Mouse (Mus musculus): ENCODE measurements at regions not wholly inside any gene's neighbourhood (a gene's known extent, or its start where the extent isn't known, plus 50 kb on each side); places are given as distances from the start of the nearest gene placed in this dataset.

DNA sequence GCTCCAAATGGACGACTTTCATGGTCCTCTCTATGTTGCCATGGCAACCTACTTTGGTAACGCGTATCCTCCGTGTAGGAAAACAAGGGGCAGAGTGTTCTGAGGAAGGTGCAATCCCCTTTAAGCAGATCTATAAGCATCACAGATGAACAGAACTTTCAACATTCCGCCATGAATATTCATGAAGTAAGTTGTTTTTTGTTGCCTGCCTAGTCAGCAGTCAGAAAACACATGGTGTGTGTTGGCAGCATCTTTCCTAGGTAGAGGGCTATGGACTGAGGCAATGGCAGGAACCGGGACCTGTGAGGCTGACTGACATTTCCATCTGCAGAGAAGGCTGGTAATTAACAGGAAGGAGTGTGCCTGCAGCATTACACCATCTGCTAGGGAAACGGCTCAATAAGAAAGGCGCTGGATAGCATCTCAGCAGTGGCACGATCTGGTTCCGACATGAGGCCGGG lies 544.0 kb downstream of the Rnf144a start:
- Histone ChIP-seq H3K27me3 (replicated peaks; ENCODE audit: control insufficient read depth, insufficient read depth, low read length) (no peaks in the 10 kb centered on the region), H3K9ac (ENCODE audit: low read depth, low read length) (no peak overlapping the region; the same call in 1 of the 2 replicates), H3K4me2 (ENCODE audit: low read length) (peak overlapping the region; percentile 36), H3K4me1 (ENCODE audit: control insufficient read depth, insufficient read depth, low read depth, low read length) (peaks cover 8% of the 10 kb centered on the region), H3K4me3 (ENCODE audit: low read length) (no peak overlapping the region), H3K36me3 (ENCODE audit: control insufficient read depth, insufficient read depth, low read length) (no peaks in the 10 kb centered on the region), H3K27ac (ENCODE audit: low read depth, low read length) (peak overlapping the region; percentile 46), H3K9me3 (ENCODE audit: control insufficient read depth, low read length) (no peaks in the 10 kb centered on the region)
- 9% methylated on average over 11 of the region's 11 CpGs for WGBS
- ATAC-seq = peak; percentile 97

DNA sequence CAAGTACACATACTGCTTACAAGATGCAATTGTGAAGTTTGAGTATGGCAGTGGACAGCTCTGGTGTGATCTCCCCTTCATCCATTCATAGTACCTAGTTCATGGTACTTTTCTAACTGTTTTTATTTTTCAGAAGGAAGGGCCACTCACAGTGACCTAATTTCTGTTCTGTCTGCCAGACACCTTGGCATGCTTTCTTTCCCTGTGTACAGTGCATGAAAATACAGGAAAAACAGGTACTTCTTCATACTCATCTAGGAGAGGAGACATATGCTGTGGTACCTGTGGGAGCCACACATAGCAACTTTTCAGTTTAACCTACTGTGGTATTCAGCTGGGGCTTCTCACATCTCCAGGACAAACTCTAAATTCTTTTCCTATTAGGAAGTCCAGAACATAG lies 545.2 kb downstream of the Rnf144a start:
- H3K36me3 ChIP-seq (ENCODE audit: control insufficient read depth, insufficient read depth, low read length) = no peaks in the 10 kb centered on the region
- H3K27me3 ChIP-seq (replicated peaks; ENCODE audit: control insufficient read depth, insufficient read depth, low read length) = no peaks in the 10 kb centered on the region
- H3K4me3 ChIP-seq (ENCODE audit: low read length) = no peak overlapping the region
- no peak overlapping the region for H3K4me2 ChIP-seq (ENCODE audit: low read length)
- peaks cover 8% of the 10 kb centered on the region for H3K4me1 ChIP-seq (ENCODE audit: control insufficient read depth, insufficient read depth, low read depth, low read length)
- no peaks in the 10 kb centered on the region for H3K9me3 ChIP-seq (ENCODE audit: control insufficient read depth, low read length)
- no peak overlapping the region for H3K27ac ChIP-seq (ENCODE audit: low read depth, low read length)
- ATAC-seq = no peak
- no peak overlapping the region for H3K9ac ChIP-seq (ENCODE audit: low read depth, low read length)

DNA sequence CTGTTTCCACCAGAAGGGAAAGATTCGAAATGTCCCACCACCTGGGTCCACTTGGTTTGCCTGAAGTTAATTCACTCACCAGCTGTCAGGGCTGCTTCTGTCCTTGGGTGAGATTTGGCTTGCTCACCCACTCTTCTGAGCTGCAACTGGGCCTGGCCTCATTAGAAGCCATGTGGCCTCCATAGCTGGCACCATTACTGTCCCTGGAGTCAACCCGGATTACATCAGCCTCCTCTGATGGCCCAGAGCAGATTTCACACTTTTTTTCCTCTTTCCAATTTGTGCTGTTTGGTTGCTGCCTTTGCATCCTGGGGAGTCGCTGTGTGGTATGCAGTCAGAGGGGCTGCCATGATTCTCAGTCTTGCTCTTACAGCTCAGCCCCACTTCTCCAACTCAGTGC lies 550.0 kb downstream of the Rnf144a start:
- peak; percentile 91 for ATAC-seq
- no peaks in the 10 kb centered on the region for H3K36me3 ChIP-seq (ENCODE audit: control insufficient read depth, insufficient read depth, low read length)
- H3K9ac ChIP-seq (ENCODE audit: low read depth, low read length) = no peak overlapping the region
- H3K4me3 ChIP-seq (ENCODE audit: low read length) = no peak overlapping the region
- H3K27me3 ChIP-seq (replicated peaks; ENCODE audit: control insufficient read depth, insufficient read depth, low read length) = no peaks in the 10 kb centered on the region
- H3K4me1 ChIP-seq (ENCODE audit: control insufficient read depth, insufficient read depth, low read depth, low read length) = no peaks in the 10 kb centered on the region
- WGBS = 64% methylated on average over 3 of the region's 3 CpGs
- no peak overlapping the region for H3K4me2 ChIP-seq (ENCODE audit: low read length)
- H3K27ac ChIP-seq (ENCODE audit: low read depth, low read length) = no peak overlapping the region
- H3K9me3 ChIP-seq (ENCODE audit: control insufficient read depth, low read length) = no peaks in the 10 kb centered on the region

DNA sequence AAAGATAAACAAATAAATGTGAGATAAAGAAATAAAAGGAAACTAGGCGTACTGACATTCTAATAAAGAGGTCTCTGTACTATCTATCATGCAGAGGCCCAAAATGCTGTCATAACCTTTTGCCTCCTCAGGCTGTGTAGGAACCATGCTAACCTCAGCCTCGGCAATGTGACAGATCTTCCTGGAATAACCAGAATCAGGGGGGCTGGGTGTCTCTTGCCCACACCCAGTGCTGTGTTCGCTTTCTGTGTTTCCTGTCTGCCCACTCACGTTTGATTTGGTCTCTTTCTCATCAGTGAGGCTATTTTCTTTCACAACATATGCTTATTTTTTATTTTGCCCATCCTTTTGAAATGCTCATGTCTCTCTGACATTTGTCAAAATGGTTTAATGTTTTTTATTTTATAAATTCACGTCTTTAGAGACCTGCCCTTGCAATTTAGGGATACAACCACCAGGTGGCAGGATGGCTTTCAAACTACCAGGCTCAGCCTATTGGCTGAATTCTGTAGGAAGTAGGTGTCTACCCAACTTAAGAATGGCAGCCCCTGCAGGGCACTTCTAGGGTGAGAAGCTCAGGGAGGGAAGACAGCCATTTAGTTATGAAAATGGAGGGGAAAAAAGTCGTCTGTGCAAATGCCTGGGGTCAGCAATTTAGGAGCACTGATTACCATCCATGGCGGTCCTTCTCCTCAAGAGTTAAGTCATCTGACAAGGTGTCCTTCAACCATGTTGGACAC lies 550.8 kb downstream of the Rnf144a start:
- H3K9me3 ChIP-seq (ENCODE audit: control insufficient read depth, low read length) = no peaks in the 10 kb centered on the region
- H3K27me3 ChIP-seq (replicated peaks; ENCODE audit: control insufficient read depth, insufficient read depth, low read length) = no peaks in the 10 kb centered on the region
- no peaks in the 10 kb centered on the region for H3K36me3 ChIP-seq (ENCODE audit: control insufficient read depth, insufficient read depth, low read length)
- peak overlapping the region; percentile 39; the same call in 1 of the 2 replicates for H3K27ac ChIP-seq (ENCODE audit: low read depth, low read length)
- H3K9ac ChIP-seq (ENCODE audit: low read depth, low read length) = no peak overlapping the region
- ATAC-seq = no peak
- 74% methylated on average over 7 of the region's 7 CpGs for WGBS
- H3K4me1 ChIP-seq (ENCODE audit: control insufficient read depth, insufficient read depth, low read depth, low read length) = no peaks in the 10 kb centered on the region
- H3K4me3 ChIP-seq (ENCODE audit: low read length) = no peak overlapping the region
- H3K4me2 ChIP-seq (ENCODE audit: low read length) = no peak overlapping the region

DNA sequence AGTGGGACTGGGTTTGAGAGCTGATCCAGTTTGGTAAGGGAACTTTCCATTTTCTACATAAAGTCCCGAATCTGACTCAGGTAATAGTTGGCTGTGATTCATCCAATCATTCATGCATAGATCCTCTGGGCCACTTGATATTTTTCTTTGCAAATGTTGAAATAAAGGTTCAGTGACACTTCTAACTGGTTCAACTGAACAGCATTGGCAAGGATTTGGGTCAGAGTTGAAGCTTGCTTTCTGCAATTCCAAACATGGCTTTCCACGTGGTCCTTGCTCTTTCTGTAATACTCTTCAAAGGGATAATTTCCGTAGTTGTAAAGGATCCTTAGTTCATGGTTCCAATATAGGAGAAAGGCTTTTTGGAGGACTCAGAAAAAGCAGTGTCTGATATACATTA lies 554.0 kb downstream of the Rnf144a start:
- WGBS = 92% methylated on average over 3 of the region's 3 CpGs
- Histone ChIP-seq H3K27me3 (replicated peaks; ENCODE audit: control insufficient read depth, insufficient read depth, low read length) (no peaks in the 10 kb centered on the region), H3K36me3 (ENCODE audit: control insufficient read depth, insufficient read depth, low read length) (no peaks in the 10 kb centered on the region), H3K9me3 (ENCODE audit: control insufficient read depth, low read length) (no peaks in the 10 kb centered on the region), H3K4me2 (ENCODE audit: low read length) (no peak overlapping the region), H3K27ac (ENCODE audit: low read depth, low read length) (no peak overlapping the region), H3K4me1 (ENCODE audit: control insufficient read depth, insufficient read depth, low read depth, low read length) (no peaks in the 10 kb centered on the region), H3K4me3 (ENCODE audit: low read length) (no peak overlapping the region), H3K9ac (ENCODE audit: low read depth, low read length) (no peak overlapping the region)
- no peak for ATAC-seq

DNA sequence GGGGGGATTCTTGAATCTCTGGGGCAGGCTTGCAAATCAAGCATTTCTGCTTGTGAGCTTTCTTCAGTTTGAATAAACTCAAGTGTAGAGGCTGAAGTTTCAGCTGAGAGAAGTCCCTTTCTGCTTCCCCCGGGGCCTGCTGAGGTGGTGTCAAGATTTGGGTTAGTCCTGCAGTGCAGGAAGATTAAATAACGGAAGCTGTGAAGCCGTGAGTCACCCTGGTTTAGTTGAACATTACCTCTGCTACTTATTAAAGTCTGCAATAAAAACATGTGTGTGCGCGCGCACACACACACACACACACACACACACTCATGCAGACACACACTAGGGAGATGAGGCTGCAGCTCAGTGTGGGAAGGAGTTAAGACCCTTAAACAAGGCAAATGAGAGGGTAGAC lies 556.7 kb downstream of the Rnf144a start:
- H3K4me2 ChIP-seq (ENCODE audit: low read length) = no peak overlapping the region
- 86% methylated on average over 6 of the region's 6 CpGs for WGBS
- H3K27ac ChIP-seq (ENCODE audit: low read depth, low read length) = no peak overlapping the region
- no peak for ATAC-seq
- no peaks in the 10 kb centered on the region for H3K27me3 ChIP-seq (replicated peaks; ENCODE audit: control insufficient read depth, insufficient read depth, low read length)
- no peaks in the 10 kb centered on the region for H3K4me1 ChIP-seq (ENCODE audit: control insufficient read depth, insufficient read depth, low read depth, low read length)
- H3K9me3 ChIP-seq (ENCODE audit: control insufficient read depth, low read length) = no peaks in the 10 kb centered on the region
- no peak overlapping the region for H3K4me3 ChIP-seq (ENCODE audit: low read length)
- no peaks in the 10 kb centered on the region for H3K36me3 ChIP-seq (ENCODE audit: control insufficient read depth, insufficient read depth, low read length)
- H3K9ac ChIP-seq (ENCODE audit: low read depth, low read length) = no peak overlapping the region

DNA sequence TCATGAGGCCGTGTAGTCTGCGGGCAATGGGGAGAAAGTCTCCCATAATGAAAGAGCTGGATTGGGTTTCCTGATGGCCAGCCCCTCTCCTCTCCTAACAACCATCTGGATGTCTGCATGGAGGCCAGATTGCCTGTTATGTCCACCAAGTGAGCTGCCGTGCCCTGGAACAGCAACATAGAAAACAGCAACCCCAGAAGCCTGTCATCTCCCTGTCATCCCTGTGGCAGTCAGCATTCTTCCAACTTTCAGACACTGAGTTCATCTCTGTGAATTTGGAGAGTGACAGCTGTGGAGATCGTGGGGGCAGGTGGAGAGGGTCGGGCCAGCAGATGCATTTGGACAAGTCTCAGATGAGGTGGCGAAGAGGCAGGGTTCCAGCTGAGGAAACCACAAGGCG lies 585.0 kb downstream of the Rnf144a start:
- Histone ChIP-seq H3K4me2 (ENCODE audit: low read length) (no peak overlapping the region), H3K4me1 (ENCODE audit: control insufficient read depth, insufficient read depth, low read depth, low read length) (no peaks in the 10 kb centered on the region), H3K36me3 (ENCODE audit: control insufficient read depth, insufficient read depth, low read length) (no peaks in the 10 kb centered on the region), H3K9ac (ENCODE audit: low read depth, low read length) (no peak overlapping the region), H3K27ac (ENCODE audit: low read depth, low read length) (no peak overlapping the region), H3K9me3 (ENCODE audit: control insufficient read depth, low read length) (no peaks in the 10 kb centered on the region), H3K27me3 (replicated peaks; ENCODE audit: control insufficient read depth, insufficient read depth, low read length) (no peaks in the 10 kb centered on the region), H3K4me3 (ENCODE audit: low read length) (no peak overlapping the region)
- 66% methylated on average over 7 of the region's 7 CpGs for WGBS
- ATAC-seq = no peak

DNA sequence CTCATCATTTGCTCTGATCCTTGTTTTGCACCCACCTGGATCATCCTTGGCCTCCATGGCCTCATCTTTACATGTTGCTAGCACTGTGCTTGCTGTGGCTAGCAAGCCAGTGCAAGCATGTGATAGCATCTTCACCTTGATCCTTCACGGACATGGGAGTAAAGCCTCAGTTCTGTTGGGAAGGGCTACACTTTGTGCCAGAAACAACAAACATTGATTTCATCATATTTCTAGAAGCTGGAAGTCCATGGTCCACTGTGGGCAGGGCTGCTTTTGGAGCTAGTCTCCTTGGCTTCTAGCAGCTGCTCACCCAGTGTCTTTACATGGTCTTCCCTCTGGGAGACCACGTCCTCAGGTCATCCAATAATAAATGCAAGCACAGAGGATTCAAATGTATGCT lies 587.1 kb downstream of the Rnf144a start:
- Histone ChIP-seq H3K27me3 (replicated peaks; ENCODE audit: control insufficient read depth, insufficient read depth, low read length) (no peaks in the 10 kb centered on the region), H3K27ac (ENCODE audit: low read depth, low read length) (no peak overlapping the region), H3K9me3 (ENCODE audit: control insufficient read depth, low read length) (no peaks in the 10 kb centered on the region), H3K9ac (ENCODE audit: low read depth, low read length) (no peak overlapping the region), H3K4me2 (ENCODE audit: low read length) (no peak overlapping the region), H3K4me3 (ENCODE audit: low read length) (no peak overlapping the region), H3K4me1 (ENCODE audit: control insufficient read depth, insufficient read depth, low read depth, low read length) (no peaks in the 10 kb centered on the region), H3K36me3 (ENCODE audit: control insufficient read depth, insufficient read depth, low read length) (no peaks in the 10 kb centered on the region)
- 85% methylated on average over 2 of the region's 2 CpGs for WGBS
- no peak for ATAC-seq

DNA sequence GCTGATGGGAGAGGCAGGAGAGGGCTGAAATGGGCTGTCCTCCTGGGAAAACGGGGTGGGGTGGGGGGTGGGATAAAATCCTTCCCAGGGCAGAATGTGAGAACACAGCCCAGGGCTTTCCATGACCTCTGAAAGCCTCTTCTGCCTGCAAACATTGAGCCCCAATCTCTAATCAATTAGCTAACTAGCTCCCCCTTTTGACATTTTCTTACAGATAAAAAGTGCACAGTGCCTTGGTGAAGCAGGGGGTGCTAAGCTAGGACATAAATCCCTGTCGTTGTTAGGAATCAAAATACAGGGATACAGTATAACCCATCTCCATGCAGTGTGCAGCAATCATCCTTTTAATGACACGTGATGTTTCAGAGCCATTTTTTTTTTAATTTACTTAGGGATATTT lies 588.1 kb downstream of the Rnf144a start:
- 24% methylated on average over 3 of the region's 3 CpGs for WGBS
- no peaks in the 10 kb centered on the region for H3K4me1 ChIP-seq (ENCODE audit: control insufficient read depth, insufficient read depth, low read depth, low read length)
- H3K4me3 ChIP-seq (ENCODE audit: low read length) = no peak overlapping the region
- H3K9ac ChIP-seq (ENCODE audit: low read depth, low read length) = no peak overlapping the region
- no peaks in the 10 kb centered on the region for H3K27me3 ChIP-seq (replicated peaks; ENCODE audit: control insufficient read depth, insufficient read depth, low read length)
- H3K9me3 ChIP-seq (ENCODE audit: control insufficient read depth, low read length) = no peaks in the 10 kb centered on the region
- H3K4me2 ChIP-seq (ENCODE audit: low read length) = no peak overlapping the region
- H3K36me3 ChIP-seq (ENCODE audit: control insufficient read depth, insufficient read depth, low read length) = no peaks in the 10 kb centered on the region
- H3K27ac ChIP-seq (ENCODE audit: low read depth, low read length) = no peak overlapping the region
- ATAC-seq = no peak
